Mouse (Mus musculus) urinary bladder, postnatal 10 days (tissue): ENCODE data around the gene Postn.

ENCODE experiments used
- DNase-seq: peaks from one replicate; pipeline ENCODE4 v3.0.0; 2022; ENCODE audit warnings: low spot score

Postn gene

GRCm38 (mm10) chr3:54360897-54361296, at the start of gene Postn:
Gene Postn, plus strand, starts transcription at chr3:54361109.
- DNase-seq: no peak

GRCm38 (mm10) chr3:54314055-54314454, 46.9 kb upstream of the Postn start:
- DNase-seq: no peak

- DNase-seq: peak; percentile 32
These were observed 7.8 kb upstream of the Postn start for GRCm38 (mm10) chr3:54352891-54353652.

DNA sequence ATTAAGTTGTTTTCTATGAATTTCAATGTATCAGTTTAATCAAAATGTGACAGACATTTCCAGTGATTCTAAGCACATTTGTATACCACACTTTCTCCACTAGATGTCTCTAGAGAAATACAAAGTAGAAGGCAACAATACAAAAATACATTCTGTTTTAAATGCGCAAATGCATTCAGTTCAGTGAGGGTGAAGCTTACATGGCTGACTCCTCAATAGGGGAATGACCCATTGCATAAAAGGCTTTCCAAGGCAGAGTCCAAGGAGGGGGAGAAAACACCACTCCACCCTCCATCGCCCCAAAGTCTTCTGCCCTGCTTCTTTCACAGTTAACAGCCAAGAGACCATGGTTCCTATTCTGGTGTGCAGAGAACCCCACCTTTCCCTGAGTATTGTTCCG, 3.3 kb upstream of the Postn start:
- DNase-seq: no peak

- DNase-seq: no peak
These were observed 2.3 kb upstream of the Postn start for GRCm38 (mm10) chr3:54358463-54359189.

GRCm38 (mm10) chr3:54361656-54362055, 747 bp downstream of the Postn start:
- no peak for DNase-seq

GRCm38 (mm10) chr3:54371015-54371414, 10.1 kb downstream of the Postn start:
- DNase-seq: no peak

DNA sequence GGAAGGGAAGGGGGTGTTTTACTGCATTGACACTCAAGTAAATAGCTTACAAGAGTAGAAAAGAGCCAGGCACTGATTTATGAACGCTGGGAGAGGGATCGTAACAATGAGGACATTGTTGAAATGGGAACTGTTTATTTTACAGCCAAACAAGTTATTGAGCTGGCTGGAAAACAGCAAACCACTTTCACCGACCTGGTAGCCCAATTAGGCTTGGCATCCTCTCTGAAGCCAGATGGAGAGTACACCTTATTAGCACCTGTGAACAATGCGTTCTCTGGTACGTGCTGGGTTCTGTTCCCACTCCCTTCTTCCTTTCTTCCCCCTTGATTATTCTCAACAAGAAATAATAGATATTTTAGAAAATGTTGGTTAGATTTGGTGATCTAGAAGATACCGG, 11.7 kb downstream of the Postn start:
- no peak for DNase-seq

- DNase-seq: no peak
These were observed 15.1 kb downstream of the Postn start for GRCm38 (mm10) chr3:54376014-54376413.

GRCm38 (mm10) chr3:54377647-54378046, 16.7 kb downstream of the Postn start:
- DNase-seq: no peak

DNA sequence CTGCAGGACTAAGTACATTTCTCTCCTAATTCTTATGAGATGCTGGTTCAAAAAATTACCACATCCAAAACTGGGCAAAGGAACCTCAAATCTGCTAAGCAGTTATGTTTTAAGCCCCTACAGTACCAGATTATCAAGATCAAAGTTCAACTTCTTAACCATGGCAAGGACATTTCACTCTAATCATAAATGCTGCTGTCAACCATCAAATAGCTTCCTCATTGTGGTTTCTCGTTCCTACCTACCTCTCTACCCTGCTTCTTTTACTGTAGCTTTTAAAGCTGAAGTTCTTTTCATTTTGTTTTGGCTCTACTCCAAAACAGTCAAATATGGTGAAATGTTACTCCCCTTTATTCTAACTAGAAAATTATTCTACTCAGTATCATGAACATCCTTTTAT, 17.2 kb downstream of the Postn start:
- no peak for DNase-seq

DNA sequence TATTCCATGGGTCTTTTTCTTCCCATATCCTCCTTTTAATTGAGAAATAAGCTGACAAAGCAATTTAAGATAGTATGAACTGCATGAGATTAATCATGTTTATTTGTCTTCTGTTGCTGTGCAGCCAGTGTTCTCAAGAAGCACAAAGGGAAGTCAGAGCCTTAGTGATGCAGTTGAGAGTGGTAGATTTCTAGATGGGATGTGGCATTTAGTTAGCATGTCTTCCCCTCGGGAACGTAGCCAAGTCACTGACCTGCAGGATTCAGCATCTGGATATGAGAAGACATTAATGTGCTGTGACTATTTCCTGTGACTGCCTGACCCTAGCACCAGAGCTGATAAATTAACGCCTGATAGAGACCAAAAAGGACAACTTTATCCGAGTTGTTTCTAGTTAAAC, 19.1 kb downstream of the Postn start:
- no peak for DNase-seq

- DNase-seq: no peak
These were observed 38.4 kb downstream of the Postn start for GRCm38 (mm10) chr3:54399321-54399720.

DNA sequence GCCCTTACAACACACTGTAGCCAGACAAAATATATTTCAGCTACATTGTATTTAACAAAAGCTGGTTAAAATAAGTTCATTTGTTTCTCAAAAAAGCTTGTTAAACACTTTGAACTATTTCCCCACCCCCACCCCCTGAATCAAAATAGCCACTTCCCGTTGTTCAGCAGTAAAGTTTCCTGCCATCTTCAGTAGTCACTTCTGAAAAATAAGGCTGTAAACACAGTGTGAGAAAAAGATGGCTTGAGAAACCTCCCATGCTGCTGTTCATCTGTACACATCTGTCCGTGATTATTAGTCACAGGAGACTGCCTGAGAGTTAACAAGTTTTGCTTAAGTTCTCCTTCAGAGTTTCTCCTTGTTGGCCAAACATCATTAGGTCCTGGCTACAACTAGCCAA, 39.0 kb downstream of the Postn start:
- no peak for DNase-seq

DNA sequence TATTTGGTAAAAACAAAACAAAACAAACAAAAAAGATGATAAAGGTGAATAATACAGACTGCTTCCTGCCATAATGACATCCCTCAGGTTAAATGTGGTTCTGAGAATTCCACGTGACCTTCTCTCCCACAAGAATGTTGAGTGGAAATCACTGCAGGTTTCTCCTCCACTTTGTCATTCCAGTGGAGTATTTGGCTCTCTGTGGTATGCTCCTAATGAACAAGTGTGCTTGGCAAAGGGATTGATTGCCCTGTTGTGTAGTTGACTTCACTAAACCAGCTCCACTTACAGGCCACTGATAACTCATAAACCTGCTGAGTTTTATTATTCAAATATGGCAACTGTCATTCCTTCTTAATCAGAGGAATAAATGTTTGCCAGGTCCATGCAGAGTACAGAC, 39.7 kb downstream of the Postn start:
- no peak for DNase-seq

DNA sequence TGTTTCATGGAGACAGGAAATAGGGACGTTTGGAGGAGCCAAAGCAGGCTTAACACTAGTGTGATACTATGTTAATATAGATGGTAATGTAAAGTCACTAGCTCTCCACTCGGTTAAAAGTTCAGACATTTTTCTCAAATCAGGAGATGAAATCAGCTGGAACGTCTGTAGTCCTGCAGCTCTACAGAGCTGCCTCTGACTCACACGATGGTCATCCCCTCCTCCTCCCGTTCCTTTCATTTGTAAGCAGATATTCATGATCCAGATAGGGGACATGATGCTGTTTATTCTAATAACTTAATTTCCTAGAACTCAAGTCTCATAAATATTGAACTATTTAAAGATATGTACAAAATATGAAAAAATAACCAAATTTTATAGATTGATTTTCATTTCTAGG, 40.8 kb downstream of the Postn start:
- no peak for DNase-seq

DNA sequence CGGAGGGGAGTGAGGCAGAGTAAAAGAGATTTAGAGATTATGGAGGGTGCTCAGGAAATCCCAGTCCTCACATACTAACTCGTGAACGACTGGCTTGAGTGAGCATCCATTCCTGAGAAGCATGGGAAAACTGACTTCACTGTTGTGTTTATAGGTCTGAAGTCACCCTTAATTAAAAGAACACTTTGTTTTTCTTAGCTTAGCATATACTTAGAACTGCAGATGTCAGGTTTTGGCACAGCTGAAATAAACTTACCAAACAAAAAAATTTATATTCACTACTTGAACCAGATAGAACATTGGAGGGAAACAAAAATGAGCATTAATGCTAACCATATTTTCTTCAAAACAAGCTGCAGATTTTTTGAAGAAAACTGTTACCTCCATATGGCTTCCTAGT, 42.9 kb downstream of the Postn start:
- no peak for DNase-seq

DNA sequence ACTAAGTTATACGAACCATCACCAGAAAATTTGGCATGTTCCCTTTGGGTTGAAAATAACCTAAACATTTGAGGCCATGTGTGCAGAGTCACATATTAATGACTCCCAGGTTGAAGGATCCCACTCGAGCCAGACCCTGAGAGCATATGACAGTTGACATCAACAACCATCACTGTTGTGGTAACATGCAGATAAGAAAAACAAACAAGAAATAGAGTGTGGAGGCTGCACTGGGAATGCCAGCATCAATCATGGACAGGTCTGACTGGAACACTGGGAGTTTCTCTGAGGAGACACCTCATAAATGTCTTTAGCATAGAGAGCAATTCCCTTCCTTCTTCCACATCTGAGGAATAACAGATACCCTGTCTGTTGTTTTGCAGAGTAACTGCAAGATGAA, 45.7 kb downstream of the Postn start:
- no peak for DNase-seq

DNA sequence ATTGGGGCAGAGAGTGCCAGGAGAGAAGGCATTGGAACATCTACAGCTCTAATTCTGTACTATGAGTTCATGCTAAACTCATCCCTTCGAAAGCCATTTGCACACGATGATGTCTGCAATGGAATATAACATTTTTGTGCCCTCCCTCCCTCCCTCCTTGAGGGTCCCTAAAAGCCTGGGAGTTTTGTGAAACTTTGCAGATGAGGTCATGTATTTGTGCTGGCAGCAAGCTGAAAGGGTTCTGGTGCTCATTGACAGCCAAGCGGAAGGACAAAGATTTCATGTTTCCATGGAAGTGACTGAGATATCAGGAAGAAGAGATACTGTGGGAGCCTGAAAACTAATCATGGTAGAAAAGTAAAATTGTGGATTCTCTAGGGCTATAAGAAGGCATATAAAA, 50.1 kb downstream of the Postn start:
- DNase-seq: no peak

DNA sequence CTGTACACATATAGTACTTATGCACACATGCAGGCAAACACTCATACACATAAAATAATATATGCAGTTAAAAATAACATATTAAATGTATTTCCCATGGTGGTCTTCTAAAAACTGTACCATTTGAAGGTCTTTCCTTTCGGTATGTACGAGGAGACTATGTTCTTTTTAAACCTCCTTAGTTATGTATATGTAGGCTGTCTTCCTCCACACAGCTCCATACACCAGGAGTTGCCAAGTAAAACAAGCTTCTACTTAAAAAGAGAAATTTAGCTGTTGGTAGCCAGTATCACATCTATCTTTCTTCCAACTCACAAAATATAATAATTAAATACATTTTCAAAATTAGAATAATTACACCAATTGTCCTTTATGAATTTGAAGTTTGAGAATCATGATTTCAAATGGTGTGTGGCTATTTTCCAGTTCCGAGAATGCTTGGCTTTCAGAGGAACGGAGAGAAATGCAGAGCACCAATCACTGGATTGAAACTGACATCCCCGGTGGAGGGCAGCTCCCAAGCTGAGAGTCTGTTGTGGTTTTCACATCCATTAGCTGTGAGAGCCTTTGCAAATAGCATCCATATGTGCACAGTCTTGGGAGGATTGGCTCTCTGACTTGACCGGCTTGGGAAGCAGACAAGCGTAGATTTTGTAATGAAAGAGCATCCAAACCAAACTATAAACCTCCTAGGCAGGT, 52.1 kb downstream of the Postn start:
- no peak for DNase-seq

- no peak for DNase-seq
These were observed 52.6 kb downstream of the Postn start for GRCm38 (mm10) chr3:54413584-54413897.

GRCm38 (mm10) chr3:54414386-54414785, 53.5 kb downstream of the Postn start:
- DNase-seq: no peak

- no peak for DNase-seq
These were observed 57.0 kb downstream of the Postn start for GRCm38 (mm10) chr3:54417833-54418386.
